Mouse (Mus musculus): ENCODE measurements around the gene Smg6. TPM values are rescaled to one million over a fixed set of nuclear protein-coding genes. Genes with fewer than 3 reads are reported as not detected.

Gene Smg6
- polyA plus RNA-seq, 1 experiment from 2014 or later = 19.9 TPM

- no peak for ATAC-seq (ENCODE audit: insufficient number of reproducible peaks, insufficient read depth, low FRiP score, low read depth)
- peaks cover 50% of the 10 kb centered on the region; the same call in 1 of the 2 replicates for H3K4me1 ChIP-seq (ENCODE audit: control insufficient read depth, insufficient read depth, low read length)
- H3K27ac ChIP-seq (ENCODE audit: low read length) = peak overlapping the region; percentile 48; the same call in 1 of the 2 replicates
Measured at GRCm38 (mm10) chr11:75157037-75157436, 231.4 kb downstream of the Smg6 start.

DNA sequence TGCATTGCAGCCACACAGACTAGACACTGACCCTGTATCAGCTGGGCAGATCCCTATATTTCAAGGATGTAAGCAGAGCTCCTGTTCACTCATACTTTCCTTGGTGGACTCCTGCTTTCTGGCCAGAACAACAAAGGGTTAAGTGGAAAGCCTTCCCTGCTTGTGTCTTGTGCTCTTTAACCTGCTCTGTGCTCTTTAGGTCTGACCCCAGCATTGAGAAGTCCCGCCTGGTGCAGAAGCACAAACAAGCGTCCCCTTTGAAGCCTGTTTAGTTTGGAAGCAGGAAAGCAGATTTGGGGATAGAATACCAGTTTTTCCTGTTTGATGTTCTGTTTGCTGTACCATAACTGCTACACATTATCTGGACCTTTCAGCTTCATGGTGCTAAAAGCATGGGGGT is 232.3 kb downstream of the Smg6 start:
- Histone ChIP-seq H3K9me3 (ENCODE audit: control insufficient read depth, low read depth, low read length) (no peaks in the 10 kb centered on the region), H3K4me2 (replicated peaks; ENCODE audit: low read depth, low read length) (no peak overlapping the region), H3K4me1 (ENCODE audit: control insufficient read depth, insufficient read depth, low read length) (peaks cover 52% of the 10 kb centered on the region), H3K27me3 (ENCODE audit: control insufficient read depth, insufficient read depth, low read length) (no peaks in the 10 kb centered on the region), H3K9ac (replicated peaks; ENCODE audit: low read depth, low read length) (no peak overlapping the region), H3K36me3 (ENCODE audit: control insufficient read depth, insufficient read depth, low read length) (peaks cover 27% of the 10 kb centered on the region), H3K27ac (ENCODE audit: low read length) (peak overlapping the region; percentile 44; the same call in 1 of the 2 replicates), H3K4me3 (ENCODE audit: low read depth, low read length) (no peak overlapping the region)
- 0 out of 2 replicates have a peak, but pooled peaks have one; percentile 20 for ATAC-seq (ENCODE audit: insufficient number of reproducible peaks, insufficient read depth, low FRiP score, low read depth)
- 22% methylated on average over 2 of the region's 2 CpGs for WGBS

More at GRCm38 (mm10) chr11:75157037-75157436, 231.4 kb downstream of the Smg6 start:
- H3K27me3 ChIP-seq (ENCODE audit: control insufficient read depth, insufficient read depth, low read length) = no peaks in the 10 kb centered on the region
- H3K9me3 ChIP-seq (ENCODE audit: control insufficient read depth, low read depth, low read length) = no peaks in the 10 kb centered on the region
- H3K4me2 ChIP-seq (replicated peaks; ENCODE audit: low read depth, low read length) = no peak overlapping the region
- H3K4me3 ChIP-seq (ENCODE audit: low read depth, low read length) = no peak overlapping the region
- WGBS = 48% methylated on average over 4 of the region's 4 CpGs
- no peak overlapping the region for H3K9ac ChIP-seq (replicated peaks; ENCODE audit: low read depth, low read length)
- peaks cover 19% of the 10 kb centered on the region for H3K36me3 ChIP-seq (ENCODE audit: control insufficient read depth, insufficient read depth, low read length)

DNA sequence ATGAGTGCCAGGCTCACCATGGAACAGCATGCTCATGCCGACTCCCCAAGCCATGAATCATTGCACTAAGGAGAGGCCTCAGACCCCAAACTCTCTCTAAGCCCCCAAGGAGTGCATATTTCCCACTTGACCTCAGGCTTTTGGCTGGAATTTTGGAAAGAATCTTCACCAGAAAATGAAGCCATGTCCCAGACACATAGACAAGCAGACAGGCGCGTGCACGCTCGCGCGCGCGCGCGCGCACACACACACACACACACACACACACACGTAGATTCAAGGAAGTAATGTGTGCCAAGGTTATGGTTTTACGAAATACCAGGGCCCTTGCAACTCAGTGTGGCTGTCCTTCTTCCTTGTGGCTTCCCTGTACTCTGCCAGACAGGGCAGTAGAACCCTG is 232.8 kb downstream of the Smg6 start:
- Histone ChIP-seq H3K27ac (ENCODE audit: low read length) (peak overlapping the region; percentile 44; the same call in 1 of the 2 replicates), H3K36me3 (ENCODE audit: control insufficient read depth, insufficient read depth, low read length) (peaks cover 32% of the 10 kb centered on the region), H3K9me3 (ENCODE audit: control insufficient read depth, low read depth, low read length) (no peaks in the 10 kb centered on the region), H3K4me1 (ENCODE audit: control insufficient read depth, insufficient read depth, low read length) (peaks cover 56% of the 10 kb centered on the region), H3K9ac (replicated peaks; ENCODE audit: low read depth, low read length) (no peak overlapping the region), H3K27me3 (ENCODE audit: control insufficient read depth, insufficient read depth, low read length) (no peaks in the 10 kb centered on the region), H3K4me2 (replicated peaks; ENCODE audit: low read depth, low read length) (no peak overlapping the region), H3K4me3 (ENCODE audit: low read depth, low read length) (no peak overlapping the region)
- no peak for ATAC-seq (ENCODE audit: insufficient number of reproducible peaks, insufficient read depth, low FRiP score, low read depth)
- WGBS = 84% methylated on average over 14 of the region's 14 CpGs

DNA sequence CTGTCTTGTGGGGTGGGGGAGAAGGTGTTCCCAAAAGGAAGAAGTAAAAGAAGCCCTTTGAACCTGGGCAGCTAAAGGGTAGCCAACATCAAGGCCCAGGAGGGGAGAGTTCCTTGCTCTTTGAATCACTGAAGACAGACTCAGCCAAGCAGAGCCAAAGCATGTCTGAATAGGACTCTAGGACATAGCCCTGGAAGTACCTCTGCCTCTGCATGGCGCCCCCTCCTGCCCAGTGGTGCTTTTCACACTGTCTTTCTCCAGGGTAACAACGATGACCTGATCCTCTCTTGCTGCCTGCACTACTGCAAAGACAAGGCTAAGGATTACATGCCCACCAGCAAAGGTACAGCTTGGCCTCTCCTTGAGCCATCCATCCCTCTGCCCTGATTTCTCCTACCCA is 233.9 kb downstream of the Smg6 start:
- 0 out of 2 replicates have a peak overlapping the region, but pooled peaks have one; percentile 98 for H3K27ac ChIP-seq (ENCODE audit: low read length)
- 44% methylated on average over 2 of the region's 2 CpGs for WGBS
- no peak for ATAC-seq (ENCODE audit: insufficient number of reproducible peaks, insufficient read depth, low FRiP score, low read depth)

DNA sequence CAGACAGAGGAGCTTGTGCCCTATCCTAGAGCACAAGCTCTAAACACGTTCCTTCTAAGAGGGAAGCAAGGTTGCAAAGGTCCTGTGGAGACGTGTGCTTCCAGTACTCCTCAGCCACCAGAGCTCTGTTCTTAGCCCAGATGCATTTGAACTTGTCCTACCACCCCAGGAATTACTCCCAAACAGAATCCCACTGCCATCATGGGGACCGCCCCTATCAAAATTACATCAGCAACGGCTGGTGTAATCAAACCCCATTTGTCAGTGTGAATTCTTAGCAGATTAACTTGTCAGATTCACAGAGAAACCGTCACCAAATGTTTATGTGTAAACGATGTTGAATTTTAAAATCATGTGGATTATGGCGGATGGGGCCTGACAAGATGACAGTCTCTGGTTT is 235.3 kb downstream of the Smg6 start:
- Histone ChIP-seq H3K4me2 (replicated peaks; ENCODE audit: low read depth, low read length) (no peak overlapping the region), H3K27ac (ENCODE audit: low read length) (peak overlapping the region; percentile 98), H3K9ac (replicated peaks; ENCODE audit: low read depth, low read length) (no peak overlapping the region), H3K9me3 (ENCODE audit: control insufficient read depth, low read depth, low read length) (no peaks in the 10 kb centered on the region), H3K36me3 (ENCODE audit: control insufficient read depth, insufficient read depth, low read length) (peaks cover 51% of the 10 kb centered on the region), H3K4me3 (ENCODE audit: low read depth, low read length) (no peak overlapping the region), H3K27me3 (ENCODE audit: control insufficient read depth, insufficient read depth, low read length) (no peaks in the 10 kb centered on the region), H3K4me1 (ENCODE audit: control insufficient read depth, insufficient read depth, low read length) (peaks cover 65% of the 10 kb centered on the region)
- no peak for ATAC-seq (ENCODE audit: insufficient number of reproducible peaks, insufficient read depth, low FRiP score, low read depth)
- 50% methylated on average over 7 of the region's 7 CpGs for WGBS

More for the DNA sequence above, 233.9 kb downstream of the Smg6 start:
- Histone ChIP-seq H3K36me3 (ENCODE audit: control insufficient read depth, insufficient read depth, low read length) (peaks cover 39% of the 10 kb centered on the region), H3K4me1 (ENCODE audit: control insufficient read depth, insufficient read depth, low read length) (peaks cover 59% of the 10 kb centered on the region), H3K4me2 (replicated peaks; ENCODE audit: low read depth, low read length) (no peak overlapping the region), H3K9me3 (ENCODE audit: control insufficient read depth, low read depth, low read length) (no peaks in the 10 kb centered on the region), H3K27me3 (ENCODE audit: control insufficient read depth, insufficient read depth, low read length) (no peaks in the 10 kb centered on the region), H3K4me3 (ENCODE audit: low read depth, low read length) (no peak overlapping the region), H3K9ac (replicated peaks; ENCODE audit: low read depth, low read length) (no peak overlapping the region)

GRCm38 (mm10) chr11:75161417-75162008 is 235.9 kb downstream of the Smg6 start:
- no peaks in the 10 kb centered on the region for H3K27me3 ChIP-seq (ENCODE audit: control insufficient read depth, insufficient read depth, low read length)
- no peak overlapping the region for H3K9ac ChIP-seq (replicated peaks; ENCODE audit: low read depth, low read length)
- H3K4me1 ChIP-seq (ENCODE audit: control insufficient read depth, insufficient read depth, low read length) = peaks cover 62% of the 10 kb centered on the region
- peak; percentile 53; the same call in 1 of the 2 replicates for ATAC-seq (ENCODE audit: insufficient number of reproducible peaks, insufficient read depth, low FRiP score, low read depth)
- WGBS = 49% methylated on average over 4 of the region's 4 CpGs
- H3K9me3 ChIP-seq (ENCODE audit: control insufficient read depth, low read depth, low read length) = no peaks in the 10 kb centered on the region
- peaks cover 55% of the 10 kb centered on the region for H3K36me3 ChIP-seq (ENCODE audit: control insufficient read depth, insufficient read depth, low read length)
- H3K27ac ChIP-seq (ENCODE audit: low read length) = peak overlapping the region; percentile 98
- H3K4me2 ChIP-seq (replicated peaks; ENCODE audit: low read depth, low read length) = peak overlapping the region; percentile 11; the same call in 1 of the 2 replicates
- no peak overlapping the region for H3K4me3 ChIP-seq (ENCODE audit: low read depth, low read length)

DNA sequence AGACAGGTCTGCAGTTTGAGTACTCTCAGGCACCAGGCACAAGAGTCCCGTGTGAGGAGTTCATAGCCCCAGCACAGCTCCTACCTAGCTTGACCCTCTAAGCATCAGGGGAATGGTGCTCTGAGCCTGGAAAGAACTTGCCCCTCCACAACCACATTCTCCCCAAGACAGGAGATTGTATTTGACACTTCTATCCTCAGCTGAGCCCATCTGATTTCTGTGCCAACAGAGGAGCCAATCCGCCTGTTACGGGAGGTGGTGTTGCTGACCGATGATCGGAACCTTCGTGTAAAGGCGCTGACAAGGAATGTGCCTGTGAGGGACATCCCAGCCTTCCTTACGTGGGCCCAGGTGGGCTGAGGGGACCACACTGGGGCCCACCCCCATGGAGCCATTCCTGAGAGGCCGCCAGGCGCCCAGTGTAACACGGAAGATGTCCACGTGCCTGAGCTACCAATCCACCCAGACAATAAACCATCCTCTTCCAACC is 237.0 kb downstream of the Smg6 start:
- WGBS = 86% methylated on average over 12 of the region's 12 CpGs
- Histone ChIP-seq H3K27me3 (ENCODE audit: control insufficient read depth, insufficient read depth, low read length) (no peaks in the 10 kb centered on the region), H3K27ac (ENCODE audit: low read length) (peak overlapping the region; percentile 98), H3K4me1 (ENCODE audit: control insufficient read depth, insufficient read depth, low read length) (peaks cover 52% of the 10 kb centered on the region), H3K9me3 (ENCODE audit: control insufficient read depth, low read depth, low read length) (no peaks in the 10 kb centered on the region), H3K4me2 (replicated peaks; ENCODE audit: low read depth, low read length) (peak overlapping the region; percentile 63; the same call in 1 of the 2 replicates), H3K4me3 (ENCODE audit: low read depth, low read length) (no peak overlapping the region), H3K36me3 (ENCODE audit: control insufficient read depth, insufficient read depth, low read length) (peaks cover 61% of the 10 kb centered on the region), H3K9ac (replicated peaks; ENCODE audit: low read depth, low read length) (no peak overlapping the region)
- ATAC-seq (ENCODE audit: insufficient number of reproducible peaks, insufficient read depth, low FRiP score, low read depth) = no peak

DNA sequence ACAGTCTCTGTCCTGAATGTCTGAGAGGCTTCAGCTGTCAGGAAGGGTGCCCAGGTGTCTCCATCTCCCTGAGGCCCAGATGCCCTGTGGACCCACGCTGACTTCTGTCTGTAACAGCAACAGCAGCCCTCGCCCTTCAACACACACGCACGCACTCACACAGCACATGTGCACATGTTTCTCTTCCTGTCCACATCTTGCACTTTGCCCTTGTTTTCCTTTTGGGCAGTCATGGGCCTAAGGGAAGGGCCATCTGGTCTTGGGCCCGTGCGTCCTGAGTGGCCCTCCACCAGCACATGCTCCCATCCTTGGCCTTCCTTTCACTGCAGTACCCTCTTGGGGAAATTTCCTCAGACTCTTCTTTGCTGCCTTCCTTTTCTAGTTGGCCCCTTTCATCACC is 237.8 kb downstream of the Smg6 start:
- Histone ChIP-seq H3K9me3 (ENCODE audit: control insufficient read depth, low read depth, low read length) (no peaks in the 10 kb centered on the region), H3K36me3 (ENCODE audit: control insufficient read depth, insufficient read depth, low read length) (peaks cover 61% of the 10 kb centered on the region), H3K4me1 (ENCODE audit: control insufficient read depth, insufficient read depth, low read length) (peaks cover 45% of the 10 kb centered on the region), H3K4me3 (ENCODE audit: low read depth, low read length) (no peak overlapping the region), H3K9ac (replicated peaks; ENCODE audit: low read depth, low read length) (no peak overlapping the region), H3K27me3 (ENCODE audit: control insufficient read depth, insufficient read depth, low read length) (no peaks in the 10 kb centered on the region), H3K27ac (ENCODE audit: low read length) (peak overlapping the region; percentile 98; the same call in 1 of the 2 replicates), H3K4me2 (replicated peaks; ENCODE audit: low read depth, low read length) (peak overlapping the region; percentile 63; the same call in 1 of the 2 replicates)
- ATAC-seq (ENCODE audit: insufficient number of reproducible peaks, insufficient read depth, low FRiP score, low read depth) = no peak
- 79% methylated on average over 6 of the region's 6 CpGs for WGBS

All from stomach, embryonic 14.5 days (tissue).